Mouse (Mus musculus) liver, embryonic 11.5 days (tissue): Measurements from ENCODE around the gene Gm44503. TPM values are rescaled to one million over a fixed set of nuclear protein-coding genes. Genes with fewer than 3 reads are reported as not detected.

Experiments used
- ATAC-seq: fragments of 200-750 bp; cut with Nextera tagmentation; replicated peaks from 2 replicates; pipeline ENCODE4 v1.8.0; 2017; ENCODE audit warnings: moderate number of reproducible peaks, mild to moderate bottlenecking, moderate TSS enrichment, moderate library complexity; ENCODE audit not compliant: low FRiP score
- DNase-seq: peaks from one replicate; pipeline ENCODE4 v3.0.0-alpha.2; 2017; ENCODE audit warnings: low spot score
- H3K27ac ChIP-seq: fragments of 300-500 bp; sonication (generic); 2 replicates; pipeline ENCODE4 v1.5.1; 2014; ENCODE audit warnings: mild to moderate bottlenecking, low read depth, low read length, control low read depth
- H3K27me3 ChIP-seq: fragments of 300-500 bp; sonication (generic); replicated peaks from 2 replicates; pipeline ENCODE4 v1.6.1; 2014; ENCODE audit warnings: low read length, mixed read lengths; ENCODE audit not compliant: control insufficient read depth, insufficient read depth
- H3K36me3 ChIP-seq: fragments of 300-500 bp; sonication (generic); 2 replicates; pipeline ENCODE4 v1.6.1; 2014; ENCODE audit warnings: mild to moderate bottlenecking, low read length, moderate library complexity, mixed read lengths; ENCODE audit not compliant: control insufficient read depth, insufficient read depth
- H3K4me1 ChIP-seq: fragments of 300-500 bp; sonication (generic); replicated peaks from 2 replicates; pipeline ENCODE4 v1.6.1; 2014; ENCODE audit warnings: low read length, mixed read lengths; ENCODE audit not compliant: control insufficient read depth, insufficient read depth
- H3K4me2 ChIP-seq: fragments of 300-500 bp; sonication (generic); 2 replicates; pipeline ENCODE4 v1.6.1; 2014; ENCODE audit warnings: mild to moderate bottlenecking, control low read depth, moderate library complexity
- H3K4me3 ChIP-seq: fragments of 300-500 bp; sonication (generic); 2 replicates; pipeline ENCODE4 v1.5.1; 2014; ENCODE audit warnings: low read depth, low read length, control low read depth
- H3K9ac ChIP-seq: fragments of 300-500 bp; sonication (generic); 2 replicates; pipeline ENCODE4 v1.6.1; 2014; ENCODE audit warnings: low read depth, low read length, control low read depth
- H3K9me3 ChIP-seq: fragments of 300-500 bp; sonication (generic); 2 replicates; pipeline ENCODE4 v1.6.1; 2016; ENCODE audit warnings: low read length, inconsistent platforms, mixed read lengths; ENCODE audit not compliant: control insufficient read depth
- WGBS: fragments of 180-500 bp; shearing (Covaris S2); extraction: QIAGEN DNeasy Blood & Tissue Kit; methylation state at CpG from one replicate; pipeline ENCODE4 v1.1.7; 2014; 5-methylcytosine and 5-hydroxymethylcytosine counted together
- polyA plus RNA-seq: library from polyadenylated mRNA; unstranded; fragments of >200 nt; fragmentation: Nextera tagmentation; extraction: Ambion mirVana; gene quantifications from 2 replicates; pipeline ENCODE4 v1.2.1, GENCODE M21; 2014

Gene Gm44503
- polyA plus RNA-seq, 1 experiment from 2014 or later, result not detected

DNA sequence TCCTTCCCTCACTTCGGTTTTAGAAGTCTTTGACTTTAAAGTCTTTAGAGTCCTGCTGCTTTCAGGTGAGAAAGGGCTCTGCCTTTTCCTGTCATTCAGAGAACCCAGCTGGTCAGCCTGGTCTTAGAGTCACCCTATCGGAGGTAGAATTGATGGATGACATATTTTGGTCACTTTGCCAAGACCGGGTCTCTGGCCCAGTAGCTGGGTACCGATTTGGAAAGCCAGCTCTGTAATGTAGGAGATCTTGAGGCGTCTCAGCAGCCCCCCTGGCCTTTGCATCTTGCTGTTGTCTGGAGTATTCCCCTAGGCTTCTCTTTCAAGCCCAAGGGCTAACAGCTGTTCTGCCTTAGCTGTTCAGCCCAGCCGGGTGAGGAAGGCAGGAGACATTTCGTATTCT lies 86.6 kb downstream of the Gm44503 start:
- H3K36me3 ChIP-seq, result no peaks in the 10 kb centered on the region
- H3K27ac ChIP-seq, result no peak overlapping the region
- H3K4me3 ChIP-seq, result peak overlapping the region; percentile 61
- WGBS, result 10% methylated on average over 7 of the region's 7 CpGs
- H3K27me3 ChIP-seq, result no peaks in the 10 kb centered on the region
- H3K9me3 ChIP-seq, result no peaks in the 10 kb centered on the region
- H3K4me1 ChIP-seq, result peaks cover 9% of the 10 kb centered on the region
- DNase-seq, result no peak
- ATAC-seq, result no peak
- peak overlapping the region; percentile 99 for H3K4me2 ChIP-seq
- peak overlapping the region; percentile 27; the same call in 1 of the 2 replicates for H3K9ac ChIP-seq

DNA sequence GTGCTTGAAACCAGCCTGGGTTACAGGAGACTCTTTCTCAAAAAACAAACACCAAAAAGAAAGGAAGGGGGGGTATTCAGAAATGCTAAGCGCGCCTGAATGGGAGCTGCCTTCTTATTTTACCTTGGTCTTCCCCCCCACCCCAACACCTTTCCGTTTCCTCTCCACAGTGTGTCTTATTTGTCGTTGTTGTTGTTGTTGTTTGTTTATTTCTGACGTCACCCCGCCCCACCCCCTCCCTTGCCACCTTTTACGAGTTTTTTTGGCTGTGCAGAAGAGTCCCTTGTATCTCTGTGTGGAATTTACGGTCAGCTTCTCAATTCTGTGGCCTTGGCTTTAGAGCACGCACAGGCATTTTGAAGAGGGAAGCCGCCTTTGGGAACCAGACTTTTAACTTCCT lies 87.1 kb downstream of the Gm44503 start:
- H3K4me1 ChIP-seq, result peaks cover 7% of the 10 kb centered on the region
- no peak for ATAC-seq
- DNase-seq, result no peak
- H3K36me3 ChIP-seq, result no peaks in the 10 kb centered on the region
- no peak overlapping the region for H3K27ac ChIP-seq
- H3K9ac ChIP-seq, result peak overlapping the region; percentile 27; the same call in 1 of the 2 replicates
- WGBS, result 58% methylated on average over 10 of the region's 10 CpGs
- H3K9me3 ChIP-seq, result no peaks in the 10 kb centered on the region
- H3K4me3 ChIP-seq, result peak overlapping the region; percentile 61
- H3K27me3 ChIP-seq, result no peaks in the 10 kb centered on the region
- peak overlapping the region; percentile 99 for H3K4me2 ChIP-seq

DNA sequence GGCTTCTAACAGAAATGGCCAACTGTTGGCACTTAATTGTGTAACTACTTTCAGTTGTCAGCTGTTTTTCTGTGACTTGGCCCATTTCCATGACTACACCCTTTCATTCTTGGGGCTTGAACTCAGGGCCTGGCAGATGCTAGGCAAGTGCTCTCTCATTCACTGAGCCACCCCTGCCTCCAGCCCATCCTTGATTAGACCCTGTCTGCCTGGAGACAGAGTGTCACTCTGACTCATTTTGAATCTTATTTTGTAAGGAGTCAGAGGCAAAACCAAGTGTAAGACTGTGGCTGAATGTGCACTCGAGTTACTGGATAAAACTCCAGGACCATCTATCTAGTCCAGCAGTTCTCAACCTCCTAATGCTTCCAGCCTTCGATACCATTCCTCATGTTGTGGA lies 89.3 kb downstream of the Gm44503 start:
- H3K27ac ChIP-seq, result no peak overlapping the region
- 76% methylated on average over 2 of the region's 2 CpGs for WGBS
- H3K9me3 ChIP-seq, result no peaks in the 10 kb centered on the region
- peaks cover 7% of the 10 kb centered on the region for H3K4me1 ChIP-seq
- H3K9ac ChIP-seq, result no peak overlapping the region
- no peak for DNase-seq
- no peak overlapping the region for H3K4me3 ChIP-seq
- H3K36me3 ChIP-seq, result no peaks in the 10 kb centered on the region
- no peaks in the 10 kb centered on the region for H3K27me3 ChIP-seq
- ATAC-seq, result no peak
- no peak overlapping the region for H3K4me2 ChIP-seq

DNA sequence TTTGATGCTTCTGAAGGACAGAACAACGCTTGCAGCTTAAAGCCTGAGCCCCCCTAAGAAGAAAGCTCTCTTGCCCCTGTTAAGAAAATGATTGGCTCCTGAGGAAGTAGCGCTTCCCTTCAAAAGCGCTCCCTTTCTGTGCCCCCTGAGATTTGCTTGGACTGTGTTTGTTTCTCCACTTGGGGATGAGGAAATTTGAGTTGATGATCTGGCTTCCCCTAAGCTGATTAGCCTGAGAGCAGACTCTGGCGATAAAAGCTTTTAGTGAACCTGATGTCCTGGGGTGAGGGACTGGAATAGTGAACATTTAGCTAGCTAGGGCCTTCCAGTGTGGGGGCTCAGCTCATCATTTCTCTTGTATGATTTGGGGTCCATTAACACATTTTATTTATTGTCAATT lies 90.3 kb downstream of the Gm44503 start:
- H3K9me3 ChIP-seq, result no peaks in the 10 kb centered on the region
- WGBS, result 15% methylated on average over 4 of the region's 4 CpGs
- ATAC-seq, result no peak

DNA sequence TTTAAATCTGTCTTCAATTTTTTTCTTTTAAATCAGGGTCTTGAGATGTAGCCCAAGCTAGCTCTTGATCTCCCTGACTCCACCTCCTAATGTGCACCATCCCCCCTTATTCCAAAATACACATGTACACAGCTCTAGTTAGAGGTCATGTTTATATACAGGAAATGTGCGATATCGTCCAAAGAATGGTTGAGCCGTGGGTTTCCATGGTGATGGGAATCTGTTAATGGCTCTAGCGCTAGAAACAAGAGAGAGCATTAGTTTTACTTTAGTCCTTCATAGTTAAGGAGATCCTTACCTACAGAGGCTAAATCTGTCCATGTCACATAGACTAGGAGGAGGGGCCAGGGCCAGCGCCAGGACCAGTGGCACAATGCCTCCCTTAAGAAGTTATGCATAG lies 91.2 kb downstream of the Gm44503 start:
- 72% methylated on average over 5 of the region's 5 CpGs for WGBS
- H3K4me2 ChIP-seq, result no peak overlapping the region
- DNase-seq, result no peak

More for the DNA sequence above, 90.3 kb downstream of the Gm44503 start:
- Histone ChIP-seq H3K4me1 (peaks cover 7% of the 10 kb centered on the region), H3K27ac (no peak overlapping the region), H3K36me3 (no peaks in the 10 kb centered on the region), H3K4me3 (no peak overlapping the region), H3K9ac (no peak overlapping the region), H3K4me2 (no peak overlapping the region), H3K27me3 (no peaks in the 10 kb centered on the region)
- no peak for DNase-seq

DNA sequence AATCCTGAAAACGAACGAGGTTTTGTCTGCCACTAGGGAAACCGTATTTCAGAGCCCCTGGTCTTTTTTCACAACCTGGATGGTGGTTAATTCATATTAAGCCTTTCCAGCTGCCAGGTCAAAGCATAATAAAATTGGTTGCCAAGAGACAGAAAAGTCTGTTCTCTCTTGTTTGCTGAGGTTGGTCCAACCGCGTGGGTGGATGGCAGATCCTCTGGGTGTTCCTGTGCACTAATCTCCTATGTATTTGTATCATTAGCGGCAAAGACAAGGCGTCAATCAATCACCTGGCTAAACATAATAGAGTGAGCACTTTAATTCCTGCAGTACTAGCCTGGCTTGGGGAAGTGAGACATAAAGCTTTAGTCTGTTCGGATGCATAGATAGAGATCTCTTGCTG lies 92.0 kb downstream of the Gm44503 start:
- no peak for DNase-seq
- Histone ChIP-seq H3K27me3 (no peaks in the 10 kb centered on the region), H3K36me3 (no peaks in the 10 kb centered on the region), H3K4me1 (0 out of 2 replicates have a peak, but pooled peaks cover 4% of the 10 kb centered on the region), H3K9ac (no peak overlapping the region), H3K9me3 (no peaks in the 10 kb centered on the region), H3K4me3 (no peak overlapping the region), H3K4me2 (no peak overlapping the region), H3K27ac (no peak overlapping the region)
- WGBS, result 63% methylated on average over 8 of the region's 8 CpGs
- no peak for ATAC-seq

More for the DNA sequence above, 91.2 kb downstream of the Gm44503 start:
- ATAC-seq, result no peak; the same call in 1 of the 2 replicates
- Histone ChIP-seq H3K9me3 (no peaks in the 10 kb centered on the region), H3K27me3 (no peaks in the 10 kb centered on the region), H3K4me3 (no peak overlapping the region), H3K36me3 (no peaks in the 10 kb centered on the region), H3K9ac (no peak overlapping the region), H3K4me1 (peaks cover 4% of the 10 kb centered on the region), H3K27ac (no peak overlapping the region)

DNA sequence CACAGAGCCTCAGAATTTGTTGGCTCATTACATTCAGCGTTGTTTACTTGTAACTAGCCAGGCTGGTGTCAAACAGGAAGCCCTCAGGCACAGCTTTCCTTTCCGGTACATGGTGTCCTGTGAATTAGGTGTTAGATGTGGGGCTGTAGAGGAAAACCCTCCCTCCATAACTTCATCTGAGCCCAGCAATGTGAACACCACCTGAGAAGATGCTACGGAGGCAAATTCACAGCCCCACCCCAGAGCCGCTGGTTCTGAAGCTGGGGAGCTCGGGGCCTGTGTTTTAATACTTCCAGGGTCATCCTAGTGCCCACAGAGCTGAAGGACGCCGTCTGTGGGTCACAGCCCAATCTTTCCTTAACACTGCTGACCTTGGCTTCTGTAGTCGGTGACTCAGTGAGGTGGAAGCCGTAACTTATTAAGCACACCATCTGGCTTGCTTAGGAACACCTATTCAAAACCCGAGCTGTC lies 96.8 kb downstream of the Gm44503 start:
- Histone ChIP-seq H3K9me3 (no peaks in the 10 kb centered on the region), H3K36me3 (no peaks in the 10 kb centered on the region), H3K4me2 (no peak overlapping the region), H3K9ac (no peak overlapping the region), H3K4me3 (no peak overlapping the region), H3K27ac (no peak overlapping the region), H3K4me1 (no peaks in the 10 kb centered on the region), H3K27me3 (no peaks in the 10 kb centered on the region)
- ATAC-seq (no peak), DNase-seq (no peak)
- 55% methylated on average over 10 of the region's 10 CpGs for WGBS

DNA sequence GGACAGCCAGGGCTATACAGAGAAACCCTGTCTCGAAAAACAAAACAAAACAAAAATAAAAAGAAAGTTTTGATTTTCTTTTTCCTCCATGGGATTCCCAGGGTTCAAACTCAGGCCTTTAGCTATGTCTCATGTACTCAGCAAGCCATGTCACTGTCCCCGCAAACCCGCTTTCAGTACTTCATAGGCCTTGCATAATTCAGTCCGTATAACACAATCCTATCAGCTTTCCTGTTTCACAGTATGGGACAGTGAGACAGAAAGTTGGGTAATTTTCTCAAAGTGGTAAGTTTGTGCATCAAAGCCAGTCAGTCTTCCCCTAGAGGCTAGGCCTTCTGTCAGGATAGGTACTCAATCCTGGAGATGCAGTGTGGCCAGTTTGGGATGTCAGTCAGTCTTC lies 100.6 kb downstream of the Gm44503 start:
- Histone ChIP-seq H3K27me3 (no peaks in the 10 kb centered on the region), H3K4me2 (no peak overlapping the region), H3K27ac (no peak overlapping the region), H3K4me3 (no peak overlapping the region), H3K36me3 (no peaks in the 10 kb centered on the region), H3K9me3 (no peaks in the 10 kb centered on the region), H3K4me1 (no peaks in the 10 kb centered on the region), H3K9ac (no peak overlapping the region)
- DNase-seq (no peak), ATAC-seq (no peak)
- 84% methylated on average over 4 of the region's 4 CpGs for WGBS

DNA sequence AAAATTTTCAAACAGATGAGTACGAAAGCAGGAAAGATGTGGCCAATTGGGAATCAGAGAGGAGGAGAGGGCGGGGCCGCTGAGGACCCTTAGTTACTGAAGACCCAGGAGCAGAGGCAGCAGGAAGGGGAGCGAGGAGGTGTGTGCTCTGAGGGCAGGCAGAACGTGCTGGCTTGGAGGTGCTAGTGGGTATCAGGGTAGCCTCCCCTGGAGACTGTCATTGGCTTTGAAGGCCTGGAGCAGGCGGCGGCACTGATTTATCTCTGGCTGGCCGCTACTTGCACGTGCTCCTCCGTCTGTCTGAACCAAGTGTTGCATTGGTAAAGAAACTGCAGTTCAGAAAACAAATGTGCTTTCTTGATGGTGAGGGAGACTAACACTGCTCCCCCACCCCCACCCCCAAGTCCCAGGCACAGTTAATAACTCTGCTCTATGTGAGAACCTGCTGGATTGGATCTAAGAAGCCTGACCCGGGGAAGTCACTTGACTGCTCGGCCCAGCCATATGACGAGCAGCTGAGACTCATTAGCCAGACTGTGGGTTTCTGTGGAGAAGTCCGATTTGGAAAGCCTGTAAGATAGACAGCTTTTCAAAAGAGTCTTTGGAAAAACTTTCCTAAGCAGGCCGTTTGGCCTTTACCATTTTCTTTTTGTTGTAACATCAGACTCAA lies 105.1 kb downstream of the Gm44503 start:
- no peak for ATAC-seq
- Histone ChIP-seq H3K27ac (no peak overlapping the region), H3K9me3 (no peaks in the 10 kb centered on the region), H3K36me3 (no peaks in the 10 kb centered on the region), H3K4me1 (peaks cover 7% of the 10 kb centered on the region), H3K4me2 (peak overlapping the region; percentile 34; the same call in 1 of the 2 replicates), H3K9ac (no peak overlapping the region), H3K27me3 (no peaks in the 10 kb centered on the region), H3K4me3 (no peak overlapping the region)
- no peak for DNase-seq
- 59% methylated on average over 15 of the region's 15 CpGs for WGBS
